Mouse (Mus musculus): ENCODE results near the gene Slc17a9.

Slc17a9 gene

DNA sequence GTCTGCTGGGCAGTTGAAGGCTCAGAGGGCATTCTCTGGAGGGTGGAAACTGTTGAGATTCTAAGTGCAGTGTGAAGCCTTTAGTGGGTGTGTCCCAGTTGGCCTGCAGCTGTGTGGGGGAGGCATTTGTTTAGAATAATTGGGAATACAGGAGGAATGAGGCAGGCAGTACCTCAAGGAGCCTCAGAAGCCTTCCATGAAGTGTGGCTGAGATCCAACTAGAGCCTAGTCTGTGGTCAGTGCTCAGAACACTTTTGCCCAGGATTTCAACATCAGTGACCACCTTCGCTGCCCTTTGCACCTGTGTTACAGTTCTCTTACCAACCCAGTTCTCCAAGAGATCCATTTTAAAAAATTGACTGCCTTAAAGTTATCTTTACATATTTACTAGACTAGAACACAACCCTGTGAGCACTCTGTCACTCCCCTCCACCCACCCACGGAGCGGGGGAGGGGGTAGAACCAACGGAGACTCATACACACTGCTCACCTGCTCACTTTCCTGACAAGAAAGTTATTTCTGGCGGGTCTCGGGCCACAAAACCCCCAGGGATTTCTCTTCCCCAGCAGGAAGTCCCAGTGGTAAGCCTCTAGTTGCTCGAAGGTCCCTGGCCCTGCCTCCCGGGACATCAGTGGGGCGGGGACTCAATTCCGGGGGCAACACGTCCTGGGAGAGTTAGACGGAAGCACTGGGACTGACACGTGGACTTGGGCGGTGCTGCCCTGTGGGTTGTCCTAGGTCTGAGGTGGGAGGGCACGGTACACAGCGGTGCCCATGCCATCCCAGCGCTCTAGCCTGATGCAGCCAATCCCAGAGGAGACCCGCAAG, at the start of gene Slc17a9:
Gene Slc17a9 (plus strand): TSS at position 679 of the 829 bp plus-strand sequence.
- DNase-seq (ENCODE audit: extremely low spot score, low read depth, low spot score), result no peak

DNA sequence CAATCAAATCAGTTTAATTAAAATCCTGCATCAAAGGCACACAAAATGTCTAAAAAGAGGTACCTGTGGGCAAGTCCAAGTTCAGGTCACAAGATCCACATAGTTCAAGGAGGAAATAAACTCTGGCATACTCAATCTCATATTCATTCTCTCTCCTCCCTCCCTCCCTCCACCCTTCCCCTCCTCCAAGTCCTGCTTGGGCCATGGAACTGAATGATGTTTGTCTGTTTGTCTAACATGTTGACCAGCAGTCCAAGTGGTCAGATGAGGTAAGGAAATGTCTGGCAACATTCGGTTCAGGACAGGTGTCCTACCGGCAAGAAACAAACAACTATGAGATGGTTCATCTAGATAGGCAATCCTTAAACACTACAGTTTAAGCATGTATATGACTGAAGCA, 48.4 kb upstream of the Slc17a9 start:
- no peak for DNase-seq (ENCODE audit: extremely low spot score, low read depth, low spot score)

DNA sequence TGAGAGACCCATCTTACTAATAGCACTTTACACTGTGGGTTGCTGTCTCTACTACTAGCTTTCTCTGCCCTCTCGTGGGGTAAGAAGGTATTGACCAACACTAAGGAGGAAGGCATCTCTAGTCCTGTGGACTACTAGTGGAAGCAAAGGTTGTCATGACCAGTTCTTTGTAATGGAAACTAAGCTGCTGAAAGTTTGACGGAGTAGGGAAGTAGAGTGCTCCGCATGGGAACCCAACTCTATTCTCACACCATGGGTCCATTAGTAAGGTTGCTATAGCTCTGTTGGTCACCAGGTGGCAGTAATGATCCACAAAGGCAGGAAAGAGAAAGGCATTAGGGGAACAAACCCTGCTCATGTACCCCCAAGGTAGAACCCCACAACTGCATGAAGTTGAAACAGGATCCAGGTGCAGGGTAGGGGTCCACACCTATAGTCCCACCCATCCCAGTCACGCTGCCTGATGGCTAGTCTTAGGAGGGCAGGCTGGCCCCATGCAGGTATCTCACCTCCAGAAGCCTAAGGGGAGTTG, 46.4 kb upstream of the Slc17a9 start:
- DNase-seq (ENCODE audit: extremely low spot score, low read depth, low spot score), result no peak

DNA sequence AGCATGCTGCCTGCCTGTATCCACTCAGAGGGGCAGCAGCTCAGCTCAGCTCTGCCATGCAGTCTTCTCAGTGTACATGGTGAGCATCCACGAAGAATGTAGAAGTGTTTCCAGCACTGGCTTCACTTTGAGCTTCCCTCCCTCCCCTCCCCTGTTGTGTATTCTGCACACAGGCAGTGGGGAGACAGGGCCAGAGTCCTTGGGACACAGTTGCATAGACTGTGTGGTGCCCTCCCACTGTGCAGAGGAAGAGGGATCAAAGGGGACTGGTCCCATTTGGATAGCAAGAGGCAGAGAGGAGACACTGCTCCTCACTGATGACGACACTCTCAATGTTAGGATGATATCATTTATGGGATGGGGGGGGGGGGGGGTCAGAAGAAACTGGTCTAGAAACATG, 43.8 kb upstream of the Slc17a9 start:
- DNase-seq (ENCODE audit: extremely low spot score, low read depth, low spot score), result no peak

DNA sequence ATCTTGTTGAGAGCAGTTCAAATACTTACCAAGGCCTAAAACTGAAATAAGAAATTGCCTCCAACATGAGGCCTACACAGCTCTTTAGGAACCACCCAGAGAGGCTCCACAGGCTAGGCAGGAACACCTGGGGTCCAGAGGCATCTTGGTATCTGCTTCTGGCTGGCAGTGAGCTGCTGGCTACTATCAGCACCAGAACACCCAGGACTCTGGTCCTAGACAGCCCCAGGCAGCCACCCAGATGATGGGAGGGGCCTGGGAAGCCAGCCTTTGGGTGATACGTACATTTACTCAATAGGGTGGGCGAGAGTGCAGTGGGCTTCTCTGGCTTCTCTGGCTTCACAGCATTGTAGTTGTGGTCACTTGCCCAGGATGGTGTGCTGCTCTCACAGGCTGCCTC, 41.5 kb upstream of the Slc17a9 start:
- no peak for DNase-seq (ENCODE audit: extremely low spot score, low read depth, low spot score)

DNA sequence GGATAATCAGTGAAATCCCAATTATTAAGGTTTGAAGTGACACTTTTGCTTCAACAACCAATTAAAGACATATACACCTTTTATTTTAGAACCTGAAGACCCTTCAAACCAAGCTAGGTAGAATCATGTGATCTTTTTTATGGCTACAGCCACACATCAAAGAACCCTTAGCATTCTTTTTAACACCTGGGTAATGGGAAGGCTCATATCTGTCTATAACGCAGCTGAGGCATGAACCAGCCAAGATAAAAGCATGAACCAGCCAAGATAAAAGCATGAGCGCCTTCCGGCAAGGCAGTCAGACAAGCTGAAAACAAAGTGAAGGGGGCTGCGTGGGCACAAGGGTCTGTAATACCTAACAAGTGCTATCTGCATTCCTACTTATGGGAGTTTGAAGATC, 41.0 kb upstream of the Slc17a9 start:
- DNase-seq (ENCODE audit: extremely low spot score, low read depth, low spot score), result no peak

DNA sequence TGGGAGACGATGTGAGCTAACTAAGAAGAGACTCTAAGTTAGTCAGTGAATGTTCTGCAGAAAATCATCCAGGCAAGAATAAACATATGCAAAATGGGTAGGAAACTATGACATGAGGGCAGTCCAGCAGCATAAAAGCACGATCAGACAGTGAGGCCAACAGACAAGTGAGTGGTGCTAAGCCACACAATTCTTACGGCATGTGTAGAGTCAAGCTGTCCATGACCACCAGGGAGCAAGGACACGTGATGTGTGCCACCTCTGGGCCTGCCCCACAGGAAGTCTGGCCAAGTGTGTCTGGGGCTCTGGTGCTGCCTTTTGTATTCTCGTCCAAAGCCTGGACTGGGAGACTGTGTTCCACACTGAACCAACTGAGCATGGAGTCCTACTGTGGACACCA, 35.2 kb upstream of the Slc17a9 start:
- no peak for DNase-seq (ENCODE audit: extremely low spot score, low read depth, low spot score)

DNA sequence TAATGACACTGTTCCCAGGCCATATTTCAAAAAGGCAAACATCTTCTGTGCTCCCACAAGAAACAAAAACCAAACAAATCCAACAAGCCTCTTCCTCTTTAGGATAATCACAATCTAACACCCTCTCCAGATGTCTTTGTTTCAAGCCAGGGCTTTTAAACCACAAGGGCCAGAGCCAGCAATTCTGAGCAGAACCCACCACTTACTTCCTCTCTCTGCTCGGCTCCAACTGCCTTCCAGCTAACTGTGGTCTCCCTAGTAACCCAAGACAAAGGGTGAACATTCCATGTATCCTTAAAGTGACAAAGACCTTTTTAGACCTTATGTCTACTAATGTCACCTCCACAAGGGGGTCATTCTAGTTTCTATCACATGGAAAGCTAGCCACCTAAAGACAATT, 32.4 kb upstream of the Slc17a9 start:
- DNase-seq (ENCODE audit: extremely low spot score, low read depth, low spot score), result no peak

DNA sequence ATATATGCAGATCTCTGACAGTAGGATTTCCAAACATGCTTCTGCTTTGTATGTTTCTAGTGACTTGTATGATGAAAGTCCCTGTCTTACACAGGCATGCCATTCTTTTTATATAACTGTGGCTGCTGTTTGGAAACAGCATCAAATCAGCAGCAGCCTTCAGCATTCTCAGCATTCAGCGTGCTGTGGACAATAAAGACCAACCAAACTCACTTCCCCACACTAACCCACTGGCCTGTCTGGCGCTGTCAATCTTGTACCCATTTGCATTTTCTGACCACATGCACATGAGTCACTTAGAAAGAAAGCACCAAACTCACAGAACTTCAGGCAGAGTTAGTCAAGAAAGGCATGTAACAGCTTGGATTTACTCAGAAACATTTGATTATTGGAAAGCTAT, 29.9 kb upstream of the Slc17a9 start:
- DNase-seq (ENCODE audit: extremely low spot score, low read depth, low spot score), result no peak

DNA sequence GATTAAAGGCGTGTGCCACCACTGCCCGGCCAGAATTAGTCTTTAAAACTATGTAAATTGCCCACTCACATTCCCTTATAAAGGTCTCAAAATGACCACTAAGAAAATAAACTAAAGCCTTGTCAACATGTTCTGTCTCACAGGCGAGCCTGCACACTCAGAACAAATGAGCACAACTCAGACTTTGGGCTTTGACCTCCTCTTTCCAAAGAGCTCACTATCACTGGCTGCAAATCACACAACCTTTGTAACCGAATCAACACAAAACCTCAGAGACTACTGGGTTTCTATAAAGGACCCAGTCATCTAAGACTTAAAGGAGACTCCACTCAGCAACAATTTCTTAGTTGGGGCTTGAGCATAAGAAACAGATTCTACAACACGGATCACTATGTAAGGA, 24.6 kb upstream of the Slc17a9 start:
- no peak for DNase-seq (ENCODE audit: extremely low spot score, low read depth, low spot score)

DNA sequence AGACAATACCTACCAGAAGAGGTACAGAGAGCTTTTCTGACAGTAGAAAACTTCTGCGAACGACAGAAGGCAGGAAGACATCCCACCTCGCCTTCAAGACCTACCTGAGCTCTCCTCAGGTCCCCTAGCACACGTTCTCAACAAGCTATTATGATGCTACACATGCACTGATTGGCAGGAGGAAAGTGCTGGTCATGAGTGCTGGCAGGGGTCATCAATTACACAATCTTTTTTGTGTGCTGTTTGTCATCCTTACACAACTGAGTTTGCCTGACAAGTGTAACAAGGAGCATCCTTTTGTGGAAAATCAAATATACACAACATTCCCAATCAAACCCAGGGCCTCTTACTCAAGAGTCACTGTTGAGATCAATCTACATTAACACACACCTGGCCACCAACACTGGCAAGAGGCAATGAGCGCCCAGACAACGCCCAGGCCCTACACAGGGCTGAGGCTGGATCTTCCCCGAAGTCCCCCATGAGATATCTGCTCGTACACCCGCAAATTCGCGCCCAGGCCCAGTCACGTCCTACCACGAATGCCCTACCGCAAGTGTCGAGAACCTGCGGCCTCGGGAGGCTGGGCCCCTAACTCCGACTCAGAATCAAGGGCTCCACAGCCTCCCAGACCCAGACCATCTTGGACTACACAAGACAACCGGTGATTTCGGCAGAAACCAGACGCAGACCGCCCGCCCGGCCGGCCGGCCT, 23.9 kb upstream of the Slc17a9 start:
- DNase-seq (ENCODE audit: extremely low spot score, low read depth, low spot score), result no peak

DNA sequence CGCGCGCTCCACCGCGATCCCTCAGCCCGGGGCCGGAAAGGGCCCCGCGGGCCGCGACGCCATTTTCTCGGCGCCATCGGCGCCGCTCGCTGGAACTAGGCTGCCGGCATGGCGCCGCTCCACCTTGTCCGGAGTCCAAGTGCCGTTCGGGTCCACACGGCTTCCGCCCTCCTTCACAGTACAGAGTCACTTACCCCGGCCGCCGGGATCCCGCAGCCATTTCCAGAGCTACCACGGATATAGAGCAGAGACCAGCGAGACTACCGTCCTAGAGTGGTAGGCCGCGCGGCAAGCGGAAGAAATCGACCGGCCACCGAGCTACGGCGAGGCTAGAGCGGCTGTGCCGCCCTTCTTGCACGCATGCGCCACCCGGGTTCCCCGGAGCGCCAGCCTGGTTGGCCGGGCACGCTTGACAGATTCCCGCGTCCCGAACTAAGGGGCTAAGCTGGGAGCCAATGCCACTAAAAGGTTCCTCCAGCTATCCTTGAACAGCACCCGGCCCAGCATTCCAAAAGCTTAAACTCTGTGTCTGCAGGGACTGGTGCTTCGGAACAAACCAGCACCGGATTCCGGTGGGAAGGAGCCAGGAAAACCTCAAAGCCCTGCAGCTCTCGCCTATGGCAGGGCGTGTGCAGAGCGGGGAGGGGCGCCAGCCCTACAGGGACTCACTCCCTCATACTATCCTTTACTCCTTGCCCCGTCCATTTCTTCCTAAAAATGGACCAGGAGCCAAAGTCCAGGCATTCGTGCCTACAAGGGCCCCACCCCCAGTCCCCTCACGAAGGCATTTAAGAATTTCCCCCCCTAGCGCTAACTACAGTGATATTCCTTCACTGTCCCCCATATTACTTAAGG, 23.1 kb upstream of the Slc17a9 start:
- peak; percentile 73 for DNase-seq (ENCODE audit: extremely low spot score, low read depth, low spot score)

DNA sequence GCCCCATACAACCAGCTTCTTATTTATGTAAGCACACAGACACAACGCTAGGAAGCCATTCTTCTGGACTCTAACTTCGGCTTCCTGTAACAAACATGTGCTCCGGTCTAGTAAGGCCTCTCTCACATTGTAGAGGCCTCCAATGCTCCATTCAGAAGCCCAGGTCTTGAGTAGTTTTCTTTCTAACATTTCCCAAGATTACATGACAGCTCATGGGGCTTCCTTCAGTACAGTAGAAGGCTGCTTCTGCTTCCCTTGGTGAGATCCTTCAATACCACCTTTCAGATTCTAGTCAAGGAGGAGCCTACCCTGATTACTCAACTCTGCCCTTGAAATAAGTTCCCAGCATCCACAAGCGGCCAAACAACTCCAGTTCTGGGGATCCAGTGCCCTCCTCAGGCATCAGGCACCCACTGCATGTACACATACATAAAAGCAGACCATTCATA, 22.3 kb upstream of the Slc17a9 start:
- no peak for DNase-seq (ENCODE audit: extremely low spot score, low read depth, low spot score)

DNA sequence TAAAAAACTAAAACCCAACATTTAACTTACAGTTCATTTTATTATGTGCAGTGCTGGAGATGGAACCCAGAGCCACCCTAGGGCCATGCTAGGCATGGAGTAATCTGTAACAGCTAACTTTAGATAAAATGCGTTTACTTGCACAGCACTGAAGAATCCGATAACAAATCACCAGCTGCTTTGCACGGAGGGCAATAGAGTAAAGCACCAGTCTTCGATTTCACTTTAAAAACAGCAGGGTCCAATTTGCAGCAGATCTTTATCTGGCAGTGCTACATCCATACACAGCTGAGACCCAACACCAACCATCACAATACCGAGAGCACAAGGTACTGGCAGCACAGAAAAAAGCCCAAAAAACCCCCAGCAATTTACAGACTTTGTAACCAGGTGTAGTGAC, 21.9 kb upstream of the Slc17a9 start:
- DNase-seq (ENCODE audit: extremely low spot score, low read depth, low spot score), result no peak

DNA sequence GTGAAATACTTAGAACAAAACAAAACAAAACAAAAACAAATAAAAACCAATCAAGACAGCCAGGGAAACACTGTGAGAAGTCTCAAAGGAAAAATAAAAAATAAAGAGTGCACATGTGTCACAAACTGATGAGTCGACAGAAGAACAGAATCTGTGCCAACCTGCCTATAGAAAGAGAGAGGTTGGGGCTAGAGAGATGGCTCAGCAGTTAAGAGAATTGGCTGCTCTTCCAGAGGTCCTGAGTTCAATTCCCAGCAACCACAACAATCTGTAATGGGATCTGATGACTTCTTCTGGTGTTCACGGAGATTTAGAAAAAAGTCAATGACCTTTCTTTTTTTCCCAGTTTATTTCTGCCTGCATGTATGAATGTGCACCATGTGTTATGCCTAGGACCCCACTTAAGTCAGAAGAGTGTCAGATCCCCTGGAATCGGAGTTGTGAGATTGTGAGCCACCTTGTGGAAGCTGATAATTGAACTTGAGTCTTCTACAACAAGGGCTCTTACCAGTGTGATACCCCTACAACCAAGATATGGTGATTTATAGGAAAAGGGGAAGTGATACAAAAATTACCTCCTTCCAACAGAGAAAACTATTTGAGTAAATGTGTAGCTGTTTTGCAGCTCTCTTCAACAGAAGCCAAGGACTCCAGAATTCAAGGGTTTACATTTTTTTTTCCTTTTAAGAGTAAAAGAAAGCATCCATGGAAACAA, 21.3 kb upstream of the Slc17a9 start:
- DNase-seq (ENCODE audit: extremely low spot score, low read depth, low spot score), result no peak

DNA sequence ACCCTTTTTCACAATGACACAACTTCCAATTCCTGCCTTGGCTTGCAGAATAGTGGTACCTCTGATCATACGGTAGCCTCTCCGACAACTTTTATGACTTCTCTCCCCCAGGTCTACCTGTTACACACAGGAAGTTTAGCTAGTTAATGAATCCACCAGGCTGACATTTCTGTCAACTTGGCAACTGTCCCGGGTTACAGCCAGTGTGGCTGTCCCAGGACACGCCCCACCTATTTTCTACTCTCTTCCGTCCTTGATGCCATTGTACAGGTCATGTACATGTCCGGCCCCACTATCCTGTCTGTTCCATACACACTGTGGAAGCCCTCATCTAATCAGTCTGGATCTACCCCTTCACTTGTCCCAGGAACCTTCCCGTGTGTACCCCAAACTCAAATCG, 20.5 kb upstream of the Slc17a9 start:
- no peak for DNase-seq (ENCODE audit: extremely low spot score, low read depth, low spot score)

DNA sequence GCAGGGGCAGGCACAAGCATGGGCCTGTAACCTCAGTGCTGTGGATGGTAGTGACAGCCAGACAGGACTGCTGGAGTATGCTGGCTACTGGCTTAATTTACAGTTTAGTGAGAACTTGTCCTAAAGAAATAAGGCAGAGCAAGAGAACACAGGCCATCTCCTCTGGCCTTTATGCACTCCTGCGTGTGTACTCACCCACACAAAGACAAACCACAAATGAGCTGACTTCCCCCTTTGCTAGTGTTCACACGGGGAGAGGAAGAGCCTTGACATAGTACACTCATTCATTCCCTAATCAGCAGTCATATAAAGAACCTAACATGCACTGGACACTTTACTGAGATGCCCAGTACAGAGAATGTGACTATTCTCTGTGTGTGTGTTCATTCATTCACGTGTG, 20.0 kb upstream of the Slc17a9 start:
- no peak for DNase-seq (ENCODE audit: extremely low spot score, low read depth, low spot score)

DNA sequence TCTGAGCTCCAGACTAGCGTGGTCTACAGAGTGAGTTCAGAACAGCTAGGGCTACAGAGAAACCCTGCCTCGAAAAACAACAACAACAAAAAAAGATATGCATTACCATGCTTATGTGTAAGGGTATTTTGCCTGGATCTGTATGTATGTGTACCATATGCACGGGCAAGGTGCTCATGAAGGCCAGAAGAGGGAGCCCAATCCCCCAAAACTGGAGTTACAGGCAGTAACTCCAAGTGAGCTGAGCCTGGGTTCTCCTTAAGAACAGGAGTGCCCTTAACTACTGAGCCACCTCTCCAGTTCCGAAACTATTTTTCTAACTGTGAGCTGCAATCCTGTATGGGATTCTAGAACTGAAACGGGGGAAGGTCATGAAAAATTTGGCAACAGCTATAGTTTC, 19.1 kb upstream of the Slc17a9 start:
- no peak for DNase-seq (ENCODE audit: extremely low spot score, low read depth, low spot score)

DNA sequence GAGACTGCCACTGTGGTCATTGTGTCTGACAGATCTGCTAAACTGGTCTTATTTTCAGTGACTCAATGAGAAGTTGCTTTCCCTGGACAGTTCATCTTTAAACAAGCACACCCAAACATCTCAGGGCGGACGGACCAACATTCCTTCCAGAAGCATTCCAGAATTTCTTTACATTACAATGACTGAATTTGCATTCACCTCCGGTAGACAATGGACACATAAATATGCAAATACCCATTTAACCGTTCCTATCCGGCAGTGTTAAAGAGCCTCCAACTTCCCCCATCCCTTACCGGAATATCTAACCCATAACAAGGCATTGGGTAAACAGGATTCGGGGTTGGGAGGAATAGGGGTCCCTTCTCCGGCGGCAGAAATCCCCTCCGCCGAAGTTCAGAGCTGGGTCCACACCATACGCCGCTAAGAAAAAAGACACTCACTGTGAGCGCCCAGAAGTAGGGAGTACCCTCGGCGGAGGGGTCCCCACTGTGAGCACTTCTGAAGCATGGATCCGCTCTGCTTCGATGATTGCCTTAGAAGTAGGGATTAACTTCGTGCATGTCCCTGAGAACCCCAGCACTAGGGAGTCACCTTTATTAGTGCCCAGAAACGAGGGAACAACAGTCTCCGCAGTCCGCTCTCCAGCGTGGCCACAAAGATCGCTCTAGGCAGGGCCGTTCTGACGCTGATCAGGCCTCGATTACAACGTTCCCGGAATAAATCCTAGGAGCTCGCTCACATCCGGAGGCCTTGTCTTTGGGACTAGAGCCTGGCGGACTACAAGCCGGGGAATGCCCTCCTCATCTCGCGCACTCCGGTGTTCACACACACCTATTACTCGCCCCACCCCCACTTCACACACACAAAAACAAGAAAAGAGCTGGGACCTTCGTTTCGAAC, 15.8 kb upstream of the Slc17a9 start:
- no peak for DNase-seq (ENCODE audit: extremely low spot score, low read depth, low spot score)

DNA sequence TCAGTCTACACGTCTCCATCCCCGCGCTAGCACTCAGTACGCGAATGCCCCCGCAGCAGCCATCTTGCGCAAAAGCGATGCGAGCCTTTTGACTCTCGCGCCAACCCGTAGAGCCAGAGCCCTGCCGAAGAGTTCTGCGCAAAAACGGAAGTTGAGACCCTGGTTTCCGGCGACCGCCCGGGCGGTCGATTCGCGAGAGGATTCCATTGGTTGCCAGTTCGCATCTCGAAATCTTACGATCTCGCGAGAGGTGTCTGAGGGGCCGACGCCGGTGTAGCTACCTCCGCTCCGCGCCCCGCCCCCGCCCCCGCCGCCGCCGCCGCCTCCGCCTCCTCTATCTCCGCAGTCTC, 15.2 kb upstream of the Slc17a9 start, which contains the start of the genes Dido1 and Gid8:
Gene Dido1 (minus strand): TSS at position 77 of the 350 bp plus-strand sequence.
Gene Gid8 (plus strand): TSS at position 195 of the 350 bp plus-strand sequence.
- DNase-seq (ENCODE audit: extremely low spot score, low read depth, low spot score), result peak; percentile 98
